Mouse (Mus musculus) kidney, postnatal 0 days (tissue): ENCODE data around the gene Metrn. TPM values are rescaled to one million over a fixed set of nuclear protein-coding genes. Genes with fewer than 3 reads are reported as not detected.
A peak's percentile ranks its signal among the peaks of the same experiment; 100 is the strongest.

Experiments used
- ATAC-seq: fragments of 200-750 bp; cut with Nextera tagmentation; replicated peaks from 2 replicates; pipeline ENCODE4 v1.8.0; 2017; ENCODE audit warnings: low read depth, moderate number of reproducible peaks, moderate TSS enrichment, moderate library complexity; ENCODE audit not compliant: low FRiP score
- DNase-seq: peaks from one replicate; pipeline ENCODE4 v3.0.0-alpha.2; 2016; ENCODE audit warnings: low spot score
- H3K27ac ChIP-seq: fragments of 300-500 bp; sonication (generic); 2 replicates; pipeline ENCODE4 v1.5.1; 2014; ENCODE audit warnings: mild to moderate bottlenecking
- H3K27me3 ChIP-seq: fragments of 300-500 bp; sonication (generic); 2 replicates; pipeline ENCODE4 v1.6.1; 2014; ENCODE audit warnings: low read length, mixed read lengths; ENCODE audit not compliant: insufficient read depth
- H3K36me3 ChIP-seq: fragments of 300-500 bp; sonication (generic); 2 replicates; pipeline ENCODE4 v1.6.1; 2014; ENCODE audit warnings: low read length, mixed read lengths; ENCODE audit not compliant: insufficient read depth
- H3K4me1 ChIP-seq: fragments of 300-500 bp; sonication (generic); replicated peaks from 2 replicates; pipeline ENCODE4 v1.6.1; 2014; ENCODE audit warnings: antibody characterized with exemption, low read length, mixed read lengths; ENCODE audit not compliant: insufficient read depth
- H3K4me2 ChIP-seq: fragments of 300-500 bp; sonication (generic); 2 replicates; pipeline ENCODE4 v1.6.1; 2014; ENCODE audit warnings: mild to moderate bottlenecking, low read length, moderate library complexity, mixed read lengths
- H3K4me3 ChIP-seq: fragments of 300-500 bp; sonication (generic); replicated peaks from 2 replicates; pipeline ENCODE4 v1.5.1; 2014; ENCODE audit warnings: low read depth, low read length
- H3K9ac ChIP-seq: fragments of 300-500 bp; sonication (generic); 2 replicates; pipeline ENCODE4 v1.6.1; 2014; ENCODE audit warnings: low read depth, low read length
- H3K9me3 ChIP-seq: fragments of 300-500 bp; sonication (generic); replicated peaks from 2 replicates; pipeline ENCODE4 v1.6.1; 2016; ENCODE audit warnings: low read length, inconsistent platforms, mixed read lengths
- CTCF ChIP-seq: IDR thresholded peaks from 2 replicates; pipeline ENCODE4 v1.5.1; 2016; ENCODE audit warnings: antibody characterized with exemption, low read depth, mild to moderate bottlenecking, moderate library complexity
- WGBS: fragments of 180-500 bp; shearing (Covaris S2); extraction: QIAGEN DNeasy Blood & Tissue Kit; methylation state at CpG from one replicate; pipeline ENCODE4 v1.1.7; 2014; 5-methylcytosine and 5-hydroxymethylcytosine counted together
- microRNA-seq: library from miRNA; unstranded; fragments of <30 nt; microRNA quantifications from one replicate; pipeline ENCODE4, GENCODE M21; 2016
- polyA plus RNA-seq: library from polyadenylated mRNA; unstranded; fragments of >200 nt; fragmentation: Nextera tagmentation; extraction: Ambion mirVana; gene quantifications from 2 replicates; pipeline ENCODE4 v1.2.1, GENCODE M21; 2015

Metrn gene
- polyA plus RNA-seq, 1 experiment from 2014 or later: 45.4 TPM

DNA sequence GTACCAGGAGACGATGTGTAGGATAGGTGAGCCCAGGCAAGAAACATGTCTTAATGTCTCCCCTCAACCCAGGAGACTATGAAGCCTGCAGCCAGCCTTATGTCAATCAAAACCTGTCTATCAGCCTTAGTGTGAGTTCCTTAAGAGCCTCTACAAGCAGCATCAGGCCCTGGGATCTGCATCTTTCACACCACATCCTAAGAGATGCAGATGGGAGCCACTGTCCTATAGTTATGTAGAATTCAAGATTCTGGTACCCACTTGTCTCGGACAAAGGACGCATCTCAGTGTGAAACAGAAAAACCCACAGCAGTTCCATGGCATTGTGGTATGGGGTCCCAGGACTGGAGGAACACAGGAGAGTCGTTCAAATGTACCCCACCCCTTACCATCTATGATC lies 41.9 kb downstream of the Metrn start:
- 80% methylated on average over 4 of the region's 4 CpGs for WGBS
- H3K36me3 ChIP-seq: no peaks in the 10 kb centered on the region
- no peak for ATAC-seq
- H3K4me1 ChIP-seq: no peaks in the 10 kb centered on the region; the same call in 1 of the 2 replicates
- DNase-seq: no peak
- no peak overlapping the region for H3K27ac ChIP-seq
- no peak overlapping the region for H3K4me2 ChIP-seq
- no peaks in the 10 kb centered on the region for H3K9me3 ChIP-seq
- H3K27me3 ChIP-seq: no peaks in the 10 kb centered on the region
- TF ChIP-seq CTCF: no peak
- no peak overlapping the region for H3K4me3 ChIP-seq
- no peak overlapping the region for H3K9ac ChIP-seq

GRCm38 (mm10) chr17:25754241-25754640 lies 42.7 kb downstream of the Metrn start, which contains the start of gene Msln:
TSS of gene Msln (minus strand) at chr17:25754378.
- no peak for ATAC-seq
- Histone ChIP-seq H3K4me1 (no peaks in the 10 kb centered on the region; the same call in 1 of the 2 replicates), H3K36me3 (no peaks in the 10 kb centered on the region), H3K4me2 (no peak within 1 kb of the TSS), H3K9me3 (no peaks in the 10 kb centered on the region), H3K27me3 (no peaks in the 10 kb centered on the region), H3K9ac (no peak within 1 kb of the TSS), H3K4me3 (no peak within 1 kb of the TSS), H3K27ac (no peak within 1 kb of the TSS)
- no peak for DNase-seq
- 86% methylated on average over 9 of the region's 9 CpGs for WGBS
- TF ChIP-seq CTCF: no peak

GRCm38 (mm10) chr17:25751446-25751845 lies 45.5 kb downstream of the Metrn start:
- no peak for ATAC-seq
- Histone ChIP-seq H3K9ac (0 out of 2 replicates have a peak overlapping the region, but pooled peaks have one; percentile 28), H3K27me3 (no peaks in the 10 kb centered on the region), H3K9me3 (no peaks in the 10 kb centered on the region), H3K36me3 (no peaks in the 10 kb centered on the region), H3K4me2 (no peak overlapping the region), H3K4me3 (no peak overlapping the region), H3K4me1 (no peaks in the 10 kb centered on the region; the same call in 1 of the 2 replicates), H3K27ac (no peak overlapping the region)
- no peak for TF ChIP-seq CTCF
- DNase-seq: peak; percentile 32
- 23% methylated on average over 5 of the region's 5 CpGs for WGBS

DNA sequence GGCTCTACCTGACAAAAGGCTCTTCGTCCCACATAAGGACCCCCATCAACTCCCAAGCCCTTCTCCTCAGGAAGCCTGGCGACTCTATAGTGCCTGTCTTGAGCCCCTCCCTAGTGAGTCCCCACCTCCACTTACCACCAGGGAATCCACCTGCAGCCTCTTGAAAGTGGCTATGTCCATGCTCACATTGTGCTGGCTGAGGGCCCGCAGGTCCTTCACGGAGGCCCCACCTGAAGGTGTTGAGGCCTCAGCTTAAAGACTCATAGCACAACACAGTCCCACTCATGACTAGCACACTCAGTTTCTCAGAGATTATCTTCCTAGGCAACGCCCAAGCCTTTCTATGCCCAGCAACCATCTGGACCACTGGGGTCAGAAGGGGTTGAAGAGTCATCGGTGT lies 47.6 kb downstream of the Metrn start:
- no peak for TF ChIP-seq CTCF
- H3K9me3 ChIP-seq: no peaks in the 10 kb centered on the region

DNA sequence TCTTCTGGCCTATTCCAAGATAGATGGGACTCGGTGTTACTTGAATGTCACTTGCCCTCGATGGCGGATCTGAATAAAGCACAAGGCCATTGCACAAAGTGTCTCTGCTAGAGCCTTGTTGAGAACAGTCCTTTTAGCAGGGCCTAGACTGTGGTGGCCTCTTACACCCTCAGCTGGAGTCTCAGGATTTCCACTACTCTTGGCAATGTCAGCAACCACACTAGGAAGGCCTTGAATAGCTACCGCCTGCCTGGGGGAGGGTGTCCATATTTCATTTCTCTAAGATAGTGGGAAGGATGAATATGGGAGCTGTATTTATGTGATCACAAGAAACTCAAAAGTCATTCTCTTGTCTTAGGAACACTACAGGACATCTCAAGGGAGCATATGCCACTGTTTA lies 48.7 kb downstream of the Metrn start:
- no peak overlapping the region for H3K9ac ChIP-seq
- H3K36me3 ChIP-seq: no peaks in the 10 kb centered on the region
- H3K27ac ChIP-seq: no peak overlapping the region
- no peak for TF ChIP-seq CTCF
- ATAC-seq (no peak), DNase-seq (no peak)
- no peak overlapping the region for H3K4me2 ChIP-seq
- no peaks in the 10 kb centered on the region for H3K27me3 ChIP-seq
- 89% methylated on average over 4 of the region's 4 CpGs for WGBS
- no peaks in the 10 kb centered on the region; the same call in 1 of the 2 replicates for H3K4me1 ChIP-seq
- no peak overlapping the region for H3K4me3 ChIP-seq
- H3K9me3 ChIP-seq: no peaks in the 10 kb centered on the region

More for the DNA sequence above, 47.6 kb downstream of the Metrn start:
- no peaks in the 10 kb centered on the region; the same call in 1 of the 2 replicates for H3K4me1 ChIP-seq
- no peak overlapping the region for H3K27ac ChIP-seq
- no peak for DNase-seq
- H3K36me3 ChIP-seq: no peaks in the 10 kb centered on the region
- no peak overlapping the region for H3K4me3 ChIP-seq
- H3K9ac ChIP-seq: no peak overlapping the region
- no peaks in the 10 kb centered on the region for H3K27me3 ChIP-seq
- no peak for ATAC-seq
- no peak overlapping the region for H3K4me2 ChIP-seq
- 88% methylated on average over 6 of the region's 6 CpGs for WGBS

DNA sequence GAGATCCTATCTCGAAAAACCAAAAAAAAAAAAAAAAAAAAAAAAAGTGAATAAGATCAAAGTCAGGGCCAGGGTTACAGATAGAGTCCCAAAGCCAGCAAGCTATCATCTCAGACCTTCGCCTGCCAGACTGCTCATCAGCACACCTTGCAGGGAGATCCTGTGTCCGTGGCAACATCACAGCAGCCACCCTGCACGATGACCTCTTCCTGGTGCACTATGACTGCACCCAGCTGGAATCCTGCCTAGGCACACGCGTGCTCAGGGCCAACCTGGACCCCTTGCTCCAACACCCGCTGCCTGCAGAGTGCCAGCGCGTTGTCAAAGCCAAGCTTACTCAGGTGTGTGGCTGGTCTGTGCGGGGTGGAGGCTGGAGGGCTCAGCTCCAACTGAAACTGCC lies 52.6 kb downstream of the Metrn start:
- 76% methylated on average over 10 of the region's 10 CpGs for WGBS
- Histone ChIP-seq H3K4me1 (no peaks in the 10 kb centered on the region), H3K9ac (no peak overlapping the region)

GRCm38 (mm10) chr17:25743831-25744230 lies 53.1 kb downstream of the Metrn start:
- no peaks in the 10 kb centered on the region for H3K36me3 ChIP-seq
- H3K4me3 ChIP-seq: no peak overlapping the region
- ATAC-seq (no peak), DNase-seq (no peak)
- TF ChIP-seq CTCF: no peak
- no peaks in the 10 kb centered on the region for H3K9me3 ChIP-seq
- WGBS: 90% methylated on average over 9 of the region's 9 CpGs
- H3K27me3 ChIP-seq: no peaks in the 10 kb centered on the region
- no peak overlapping the region for H3K4me2 ChIP-seq
- H3K4me1 ChIP-seq: no peaks in the 10 kb centered on the region
- no peak overlapping the region for H3K27ac ChIP-seq
- H3K9ac ChIP-seq: no peak overlapping the region

More for the DNA sequence above, 52.6 kb downstream of the Metrn start:
- Histone ChIP-seq H3K27me3 (no peaks in the 10 kb centered on the region), H3K4me2 (no peak overlapping the region), H3K36me3 (no peaks in the 10 kb centered on the region), H3K4me3 (no peak overlapping the region), H3K27ac (no peak overlapping the region), H3K9me3 (no peaks in the 10 kb centered on the region)
- DNase-seq: no peak
- TF ChIP-seq CTCF: no peak
- no peak for ATAC-seq

Small RNAs within 50 kb of the gene (microRNA-seq; reads per million reads assigned to microRNA genes)
- gene Gm25083 (not detected), gene Mir3082 (0.60 reads per million), gene Mir6966 (1.0 reads per million)

Other genes with a start within 250 kb of the Metrn start
- gene Sox8, start 226.4 kb downstream of the Metrn start, polyA plus RNA-seq: 1.8 and 2.2 TPM in 2 replicates
- gene Lmf1, start 218.1 kb downstream of the Metrn start, polyA plus RNA-seq: 22.0 and 25.5 TPM in 2 replicates
- gene Gng13, start 80.0 kb downstream of the Metrn start, polyA plus RNA-seq: 0.70 TPM in 2 replicates
- 10.3 and 13.8 TPM in 2 replicates for gene Chtf18, start 69.7 kb downstream of the Metrn start, polyA plus RNA-seq
- gene Rpusd1, start 69.5 kb downstream of the Metrn start, polyA plus RNA-seq: 14.9 and 16.5 TPM in 2 replicates
- not detected in 2 replicates for gene Mslnl, start 61.1 kb downstream of the Metrn start, polyA plus RNA-seq
- 6.6 and 9.6 TPM in 2 replicates for gene Msln, start 42.8 kb downstream of the Metrn start, polyA plus RNA-seq
- 34.5 and 35.3 TPM in 2 replicates for gene Narfl, start 23.4 kb downstream of the Metrn start, polyA plus RNA-seq
- gene Haghl, start 11.5 kb downstream of the Metrn start, polyA plus RNA-seq: 79.9 and 80.0 TPM in 2 replicates
- gene Ccdc78, start 10.6 kb downstream of the Metrn start, polyA plus RNA-seq: 0.13 and 0.17 TPM in 2 replicates
- 112 and 117 TPM in 2 replicates for gene Fam173a, start 4.2 kb downstream of the Metrn start, polyA plus RNA-seq
- gene AC134908.4, start 1.5 kb downstream of the Metrn start, polyA plus RNA-seq: 0.82 TPM in 1 of 2 replicates, not detected in the other
- 0.34 and 0.56 TPM in 2 replicates for gene Fbxl16, start 11.9 kb upstream of the Metrn start, polyA plus RNA-seq
- gene Wdr24, start 26.5 kb upstream of the Metrn start, polyA plus RNA-seq: 21.0 and 22.1 TPM in 2 replicates
- gene Jmjd8, start 31.7 kb upstream of the Metrn start, polyA plus RNA-seq: 53.1 and 54.5 TPM in 2 replicates
- 267 and 287 TPM in 2 replicates for gene Stub1, start 36.3 kb upstream of the Metrn start, polyA plus RNA-seq
- 3.7 and 3.9 TPM in 2 replicates for gene Rhbdl1, start 40.2 kb upstream of the Metrn start, polyA plus RNA-seq
- gene Gm20683, start 44.6 kb upstream of the Metrn start, polyA plus RNA-seq: 2.7 and 2.8 TPM in 2 replicates
- 21.1 and 22.4 TPM in 2 replicates for gene Rhot2, start 47.7 kb upstream of the Metrn start, polyA plus RNA-seq
- 10.6 and 10.7 TPM in 2 replicates for gene Wdr90, start 64.4 kb upstream of the Metrn start, polyA plus RNA-seq
- 128 and 138 TPM in 2 replicates for gene Mcrip2, start 71.6 kb upstream of the Metrn start, polyA plus RNA-seq
- gene Mettl26, start 77.9 kb upstream of the Metrn start, polyA plus RNA-seq: 106 and 119 TPM in 2 replicates
- gene Wfikkn1, start 83.7 kb upstream of the Metrn start, polyA plus RNA-seq: 0.38 and 0.51 TPM in 2 replicates
- 20.4 and 22.1 TPM in 2 replicates for gene Rab40c, start 122.6 kb upstream of the Metrn start, polyA plus RNA-seq
- 69.5 and 70.2 TPM in 2 replicates for gene Pigq, start 147.8 kb upstream of the Metrn start, polyA plus RNA-seq
- 1.1 and 2.5 TPM in 2 replicates for gene Nhlrc4, start 147.8 kb upstream of the Metrn start, polyA plus RNA-seq
- gene A930017K11Rik, start 155.4 kb upstream of the Metrn start, polyA plus RNA-seq: 6.8 and 7.2 TPM in 2 replicates
- gene Capn15, start 188.7 kb upstream of the Metrn start, polyA plus RNA-seq: 17.0 and 19.8 TPM in 2 replicates